Mouse (Mus musculus): ENCODE results near the gene Slc38a4.

GRCm38 (mm10) chr15:97041182-97041581 lies 14.6 kb downstream of the Slc38a4 start:
- TF ChIP-seq POLR2A (IDR thresholded peaks at IDR 0.05; ENCODE audit: extremely low read depth, insufficient read depth, low read length) (no peak), CTCF (IDR thresholded peaks at IDR 0.05; ENCODE audit: low read depth, low read length) (no peak)
